Mouse (Mus musculus) ES-E14 (cell line): ENCODE results near the gene Vps16. TPM values are rescaled to one million over a fixed set of nuclear protein-coding genes. Genes with fewer than 3 reads are reported as not detected.

ENCODE experiments used
- DNase-seq: peaks from one replicate; pipeline ENCODE4 v3.0.0-alpha.2; 2013; ENCODE audit warnings: low read depth, low spot score
- H3K27ac ChIP-seq: 2 replicates; pipeline ENCODE4 v1.5.1; 2012; ENCODE audit warnings: low read depth, mild to moderate bottlenecking, low read length, moderate library complexity, mixed read lengths; ENCODE audit not compliant: poor library complexity, insufficient read depth, severe bottlenecking
- H3K36me3 ChIP-seq: 2 replicates; pipeline ENCODE4 v1.6.1; 2012; ENCODE audit warnings: mild to moderate bottlenecking, low read length, moderate library complexity, mixed read lengths; ENCODE audit not compliant: control insufficient read depth, poor library complexity, insufficient read depth, severe bottlenecking
- H3K4me1 ChIP-seq, 2 experiments: fragments of 150-350 bp in 1 of 2; sonication (generic) in 1 of 2; 2 replicates each; pipeline ENCODE4 v1.6.1; 2012; ENCODE audit warnings: low read length in 2 of 2, mild to moderate bottlenecking in 1 of 2, mixed read lengths in 1 of 2; ENCODE audit not compliant: control insufficient read depth in 2 of 2, insufficient read depth in 2 of 2, poor library complexity in 1 of 2
- H3K4me3 ChIP-seq, 2 experiments: fragments of 150-350 bp in 1 of 2; sonication (generic) in 1 of 2; 2 replicates each; pipeline ENCODE4 v1.5.1; 2012; ENCODE audit warnings: low read length in 2 of 2, low read depth in 1 of 2, mild to moderate bottlenecking in 1 of 2, mixed read lengths in 1 of 2; ENCODE audit not compliant: insufficient read depth in 1 of 2, poor library complexity in 1 of 2, severe bottlenecking in 1 of 2
- H3K9ac ChIP-seq: 2 replicates; pipeline ENCODE4 v1.6.1; 2012; ENCODE audit warnings: low read depth, mild to moderate bottlenecking, low read length, mixed read lengths; ENCODE audit not compliant: poor library complexity, insufficient read depth, severe bottlenecking
- H3K9me3 ChIP-seq: fragments of 150-350 bp; sonication (generic); 2 replicates; pipeline ENCODE4 v1.6.1; 2012; ENCODE audit warnings: low read depth, mild to moderate bottlenecking, low read length; ENCODE audit not compliant: control insufficient read depth, insufficient read depth
- CHD2 ChIP-seq: IDR thresholded peaks from 2 replicates; pipeline ENCODE4 v1.6.1; 2014; ENCODE audit warnings: mild to moderate bottlenecking, low read depth, low read length, inconsistent platforms
- HCFC1 ChIP-seq: IDR thresholded peaks from 2 replicates; pipeline ENCODE4 v1.6.1; 2012; ENCODE audit warnings: low read length, inconsistent platforms, borderline replicate concordance; ENCODE audit not compliant: insufficient read depth
- MAFK ChIP-seq: IDR thresholded peaks from 2 replicates; pipeline ENCODE4 v1.6.1; 2014; ENCODE audit warnings: mild to moderate bottlenecking, low read depth, low read length, inconsistent platforms; ENCODE audit not compliant: insufficient read depth
- ZC3H11A ChIP-seq: IDR thresholded peaks from 2 replicates; pipeline ENCODE4 v1.6.1; 2012; ENCODE audit warnings: low read depth, mild to moderate bottlenecking, inconsistent platforms, low read length, borderline replicate concordance
- ZNF384 ChIP-seq: IDR thresholded peaks from 2 replicates; pipeline ENCODE4 v1.6.1; 2012; ENCODE audit warnings: low read depth, low read length, inconsistent platforms
- in situ Hi-C, 2 experiments: fragments of 600-800 bp; cut with MboI; formaldehyde crosslinking; loops; one replicate each; pipeline ENCODE4 v1.15.1; 2025; ENCODE audit warnings: low sequenced_read_pairs in 2 of 2, inconsistent platforms in 1 of 2; ENCODE audit not compliant: unreplicated experiment in 2 of 2
- total RNA-seq: library from RNA; depleted of rRNA; stranded (reverse); fragments of 300-350 nt; gene quantifications from 2 replicates; pipeline ENCODE4 v1.2.3, GENCODE M21; 2012

Vps16 gene
- total RNA-seq, 1 experiment, result 111 TPM

- Histone ChIP-seq H3K9ac (no peak overlapping the region), H3K4me3 (no peak overlapping the region), H3K4me1 (no peaks in the 10 kb centered on the region), H3K27ac (no peak overlapping the region), H3K9me3 (no peaks in the 10 kb centered on the region), H3K36me3 (no peaks in the 10 kb centered on the region)
- no peak for TF ChIP-seq CHD2
- TF ChIP-seq ZNF384, result no peak
- no peak for TF ChIP-seq HCFC1
- TF ChIP-seq MAFK, result no peak
- TF ChIP-seq ZC3H11A, result no peak
- in situ Hi-C loops, result no loop called here
- no peak for DNase-seq
Measured at GRCm38 (mm10) chr2:130386212-130386611, 37.9 kb upstream of the Vps16 start.

- Histone ChIP-seq H3K4me1 (no peaks in the 10 kb centered on the region), H3K36me3 (peaks cover 6% of the 10 kb centered on the region), H3K9ac (no peak overlapping the region), H3K9me3 (no peaks in the 10 kb centered on the region), H3K27ac (no peak overlapping the region), H3K4me3 (no peak overlapping the region)
- in situ Hi-C loops, result no loop called here
- DNase-seq, result no peak
- TF ChIP-seq HCFC1 (no peak), ZC3H11A (0 out of 2 replicates have a peak, but pooled peaks have one; percentile 17), CHD2 (no peak), ZNF384 (no peak), MAFK (no peak)
Measured at GRCm38 (mm10) chr2:130388796-130389195, 35.3 kb upstream of the Vps16 start.

GRCm38 (mm10) chr2:130390993-130391625 is 33.0 kb upstream of the Vps16 start:
- Histone ChIP-seq H3K4me3 (no peak overlapping the region), H3K4me1 (no peaks in the 10 kb centered on the region), H3K9ac (no peak overlapping the region), H3K27ac (no peak overlapping the region), H3K9me3 (no peaks in the 10 kb centered on the region), H3K36me3 (peaks cover 9% of the 10 kb centered on the region)
- in situ Hi-C loops, result no loop called here
- TF ChIP-seq ZC3H11A (no peak), HCFC1 (no peak), ZNF384 (no peak)
- DNase-seq, result no peak

- no peak for DNase-seq
- no peaks in the 10 kb centered on the region for H3K9me3 ChIP-seq
- peaks cover 3% of the 10 kb centered on the region in 2 experiments; a peak in 2 of 4 replicates for H3K4me1 ChIP-seq
- TF ChIP-seq ZNF384, result no peak
- no peak overlapping the region for H3K4me3 ChIP-seq
- in situ Hi-C loops, result no loop called here
- no peak overlapping the region for H3K9ac ChIP-seq
- H3K27ac ChIP-seq, result no peak overlapping the region
- H3K36me3 ChIP-seq, result peaks cover 9% of the 10 kb centered on the region
Measured at GRCm38 (mm10) chr2:130392836-130393235, 31.3 kb upstream of the Vps16 start.

GRCm38 (mm10) chr2:130395696-130396095 is 28.4 kb upstream of the Vps16 start:
- no peak for DNase-seq
- TF ChIP-seq HCFC1, result no peak
- TF ChIP-seq ZC3H11A, result no peak
- no peak for TF ChIP-seq CHD2
- TF ChIP-seq ZNF384, result no peak
- TF ChIP-seq MAFK, result no peak
- H3K9ac ChIP-seq, result no peak overlapping the region
- in situ Hi-C loops, result no loop called here
- no peak overlapping the region for H3K4me3 ChIP-seq
- no peaks in the 10 kb centered on the region for H3K9me3 ChIP-seq
- no peak overlapping the region for H3K27ac ChIP-seq
- peaks cover 3 to 7% of the 10 kb centered on the region in 2 experiments; a peak in 3 of 4 replicates for H3K4me1 ChIP-seq
- H3K36me3 ChIP-seq, result peaks cover 9% of the 10 kb centered on the region
